Mouse (Mus musculus): ENCODE measurements around the gene Foxe1.
A peak's percentile ranks its signal among the peaks of the same experiment; 100 is the strongest.

The Foxe1 gene

DNA sequence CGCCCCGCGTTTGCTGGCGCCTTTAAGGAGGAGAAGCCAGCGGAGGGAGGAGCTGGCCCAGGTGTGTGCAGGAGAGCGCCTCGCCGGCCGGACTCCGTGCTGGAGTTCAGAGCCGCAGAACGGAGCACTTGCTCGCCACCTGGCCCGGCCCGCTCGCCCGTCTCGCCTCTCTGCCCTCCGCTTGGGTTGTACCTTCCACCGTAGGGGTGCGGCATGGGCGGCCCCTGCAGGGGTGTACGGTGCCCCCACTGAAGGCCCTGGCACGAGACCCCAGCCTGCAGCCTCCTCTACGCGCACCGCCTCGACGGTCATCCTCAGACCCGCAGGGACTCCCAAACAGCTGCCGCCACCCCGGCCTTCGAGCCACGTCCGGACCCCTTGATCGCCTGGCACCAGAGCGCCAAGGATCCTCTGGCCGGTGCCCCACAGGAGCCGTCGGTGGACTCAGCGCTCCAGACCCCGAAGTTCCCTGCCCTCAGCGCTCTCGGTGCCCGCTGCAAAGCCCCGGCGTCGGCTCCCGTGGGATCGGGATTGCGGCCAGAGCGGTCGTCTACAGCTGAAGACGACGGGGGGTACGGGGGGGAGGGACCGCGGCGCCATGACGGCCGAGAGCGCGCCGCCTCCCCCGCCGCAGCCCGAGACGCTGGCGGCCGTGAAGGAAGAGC, at the start of gene Foxe1:
Foxe1 (plus strand) TSS at position 14 of the 665 bp plus-strand sequence.
- no peak for DNase-seq (ENCODE audit: low spot score in 2 of 2)

GRCm38 (mm10) chr4:46304071-46304470, 39.3 kb upstream of the Foxe1 start:
- DNase-seq (ENCODE audit: low spot score in 2 of 2) = peak; percentile 1 to 2

DNA sequence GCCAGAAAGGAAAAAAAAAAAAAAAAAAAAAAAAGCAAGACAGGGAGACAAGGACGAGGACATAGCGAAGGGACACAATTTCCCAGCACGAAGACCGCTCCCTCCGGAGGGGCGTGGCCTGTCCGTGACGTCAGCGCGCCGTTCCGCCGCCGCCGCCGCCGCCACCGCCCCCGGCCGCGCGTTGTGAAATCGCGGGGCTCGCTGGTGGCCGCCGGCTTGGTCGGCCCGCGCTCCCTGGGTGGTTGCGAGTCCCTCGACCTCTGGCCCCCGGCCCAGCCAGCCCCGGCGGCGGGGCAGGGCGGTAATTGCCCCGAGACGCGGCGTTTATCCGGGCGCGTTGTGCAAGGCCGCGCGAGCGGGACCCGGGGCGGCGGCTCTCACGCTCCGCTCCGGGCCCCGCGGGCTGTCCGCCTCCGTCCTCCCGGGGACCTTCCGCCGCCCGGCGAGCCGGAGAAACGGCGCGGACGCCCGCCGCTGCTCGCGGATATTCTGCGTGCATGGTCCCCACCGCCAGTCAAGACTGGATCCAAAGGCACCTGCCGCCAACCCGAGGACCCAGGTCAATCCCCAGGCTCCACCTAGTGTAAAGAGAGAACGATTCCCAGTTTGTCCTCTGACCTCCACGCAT, 38.5 kb upstream of the Foxe1 start:
- DNase-seq (ENCODE audit: low spot score in 2 of 2) = peak; percentile 69 to 71

DNA sequence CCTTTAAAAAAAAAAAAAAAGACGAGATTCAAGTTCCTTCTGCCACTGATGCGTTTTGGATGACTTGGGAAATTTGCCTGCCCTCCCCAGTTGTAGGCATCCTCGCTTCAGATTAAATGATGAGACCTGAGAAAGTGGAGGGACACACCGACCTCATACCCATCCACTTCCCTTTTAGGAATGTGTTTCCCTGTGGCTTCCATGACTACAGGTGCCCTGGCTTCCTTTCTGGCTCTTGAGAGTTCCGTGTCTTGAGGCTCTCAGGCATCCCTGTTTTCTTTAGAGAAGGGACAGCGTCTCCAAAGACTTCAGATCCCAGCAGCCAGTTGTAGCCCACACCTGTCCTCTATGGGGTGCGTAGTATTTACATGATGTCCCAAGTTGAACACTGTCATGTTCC, 38.0 kb upstream of the Foxe1 start:
- no peak for DNase-seq (ENCODE audit: low spot score in 2 of 2)

DNA sequence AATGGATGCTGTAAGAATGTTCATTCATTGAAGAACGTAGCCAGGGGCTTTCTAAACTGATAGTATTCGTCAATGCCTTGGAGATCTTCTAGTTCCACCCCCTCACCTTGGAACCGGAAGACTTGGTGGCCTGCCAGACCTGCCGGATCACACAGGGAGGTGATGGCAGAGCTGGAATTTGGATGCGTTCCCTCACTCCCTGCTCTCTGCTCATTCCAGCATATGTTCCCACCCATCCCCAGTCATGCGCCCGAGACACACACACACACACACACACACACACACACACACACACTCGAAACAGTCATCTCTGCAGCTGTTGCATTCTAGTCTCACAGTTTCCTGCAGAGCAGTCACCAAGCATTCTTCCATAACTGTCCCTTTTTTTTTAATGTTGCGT, 36.1 kb upstream of the Foxe1 start:
- peak; percentile 45 to 56 for DNase-seq (ENCODE audit: low spot score in 2 of 2)

DNA sequence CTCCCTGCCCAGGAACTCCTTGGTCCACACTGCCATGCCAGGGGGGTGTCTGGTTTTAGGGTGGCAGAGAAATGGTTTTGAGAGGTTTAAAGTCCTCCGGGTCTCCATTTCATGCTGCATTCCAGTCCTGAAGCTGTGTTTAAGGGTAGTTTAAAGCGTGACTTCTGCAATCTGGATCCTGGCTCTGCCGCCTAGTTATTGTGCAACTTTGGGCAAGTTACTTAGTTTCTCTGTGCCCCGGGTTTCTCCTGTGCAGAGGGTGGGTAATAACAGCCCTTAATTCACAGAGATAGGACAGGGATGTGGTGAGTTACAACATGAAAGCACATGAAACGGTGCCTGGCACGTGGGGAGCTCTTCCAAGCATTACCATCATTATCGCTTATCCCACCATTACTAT, 35.5 kb upstream of the Foxe1 start:
- DNase-seq (ENCODE audit: low spot score in 2 of 2) = no peak

GRCm38 (mm10) chr4:46311631-46312030, 31.8 kb upstream of the Foxe1 start:
- DNase-seq (ENCODE audit: low spot score in 2 of 2) = no peak

DNA sequence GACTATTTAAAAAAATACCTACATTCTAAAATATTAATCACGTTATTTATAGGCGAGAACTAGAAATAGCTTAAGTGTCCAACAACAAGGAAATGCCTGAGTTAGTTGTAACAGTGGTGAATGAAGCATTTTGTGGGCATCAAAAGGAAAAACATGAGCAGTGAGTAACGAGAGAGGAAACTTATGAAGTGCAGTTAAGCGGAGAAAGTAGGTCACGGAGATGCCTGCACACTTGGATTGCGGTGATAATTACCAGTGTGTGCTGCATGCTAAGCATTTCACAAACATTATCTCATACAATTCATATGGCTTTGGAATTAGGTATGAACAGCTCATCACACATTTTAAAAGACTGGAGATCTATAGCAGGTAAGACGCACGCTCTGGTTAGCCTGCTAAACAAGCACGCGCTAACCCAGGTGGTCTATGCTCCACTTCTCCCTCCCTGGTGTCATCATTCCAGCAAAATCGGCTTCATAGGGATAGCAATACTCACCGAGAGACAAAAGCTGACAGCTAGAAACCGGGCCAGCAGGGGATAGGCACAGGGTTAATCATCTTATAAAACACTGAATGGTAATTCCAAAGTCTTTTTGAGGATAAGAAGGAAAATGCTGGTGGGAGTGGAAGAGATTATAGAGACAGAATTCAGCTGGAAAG, 21.5 kb upstream of the Foxe1 start:
- DNase-seq (ENCODE audit: low spot score in 2 of 2) = no peak

- no peak for DNase-seq (ENCODE audit: low spot score in 2 of 2)
Measured at GRCm38 (mm10) chr4:46322715-46323114, 20.7 kb upstream of the Foxe1 start.

DNA sequence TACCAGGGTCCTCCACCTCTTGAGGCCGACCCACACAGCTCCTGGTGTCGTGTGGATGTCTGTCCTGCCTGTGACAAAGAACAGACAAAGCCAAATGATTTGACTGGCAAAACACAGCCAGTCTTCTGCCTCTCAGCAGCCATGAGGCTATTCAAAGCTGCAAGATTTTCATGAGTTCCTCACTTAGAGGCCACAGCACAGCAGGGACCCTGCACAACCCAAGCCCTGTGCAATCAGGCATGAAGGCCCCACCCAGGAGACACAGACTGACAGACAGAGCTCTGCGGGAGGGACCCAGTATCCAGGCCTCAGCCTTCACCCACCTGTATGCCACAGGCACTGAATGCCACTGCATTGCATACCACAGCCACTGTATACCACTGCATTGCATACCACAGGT, 14.5 kb upstream of the Foxe1 start:
- DNase-seq (ENCODE audit: low spot score in 2 of 2) = no peak

GRCm38 (mm10) chr4:46335846-46336245, 7.6 kb upstream of the Foxe1 start:
- DNase-seq (ENCODE audit: low spot score in 2 of 2) = no peak

DNA sequence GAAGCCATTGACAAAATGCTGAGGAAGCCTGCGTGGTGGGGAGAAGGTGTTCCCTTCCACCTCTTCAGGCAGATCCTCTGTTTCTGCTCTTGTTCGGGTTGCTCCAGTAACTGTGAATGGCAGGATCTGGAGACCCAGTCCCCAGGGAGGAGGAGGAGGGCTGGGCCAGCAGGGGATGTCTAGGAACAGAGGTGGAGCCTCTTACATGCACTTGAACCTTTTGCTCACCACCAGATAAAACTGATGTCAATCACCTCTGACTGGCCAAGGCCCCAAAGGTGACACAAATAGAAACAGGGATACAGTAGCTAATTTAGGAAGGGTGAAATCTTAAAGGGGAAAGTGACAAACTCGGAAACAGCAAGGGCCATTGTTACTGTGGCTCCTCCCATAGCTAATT, 5.4 kb upstream of the Foxe1 start:
- no peak for DNase-seq (ENCODE audit: low spot score in 2 of 2)

DNA sequence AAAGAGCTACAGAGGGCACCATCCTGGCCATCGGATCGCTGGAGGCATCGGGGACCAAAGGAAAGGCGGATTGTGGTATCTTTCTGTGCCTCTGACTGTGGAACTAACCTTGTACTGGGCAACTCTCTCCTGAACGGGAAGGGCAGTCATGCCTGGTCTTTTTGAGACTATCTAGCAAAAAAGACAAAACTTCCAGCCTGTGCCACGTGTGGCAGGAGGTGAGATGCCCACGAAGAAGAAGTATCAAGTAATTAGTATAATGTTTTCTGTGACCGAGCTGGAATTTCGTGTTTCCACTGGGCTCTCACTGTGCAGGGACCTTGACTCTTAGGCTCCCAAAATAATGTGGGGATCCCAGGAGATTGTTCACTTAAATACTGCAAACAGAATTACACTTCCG, 4.4 kb upstream of the Foxe1 start:
- no peak for DNase-seq (ENCODE audit: low spot score in 2 of 2)

- DNase-seq (ENCODE audit: low spot score in 2 of 2) = no peak
Measured at GRCm38 (mm10) chr4:46339584-46339983, 3.8 kb upstream of the Foxe1 start.

- DNase-seq (ENCODE audit: low spot score in 2 of 2) = no peak
Measured at GRCm38 (mm10) chr4:46341831-46342680, 1.4 kb upstream of the Foxe1 start.

GRCm38 (mm10) chr4:46342711-46343286, 610 bp upstream of the Foxe1 start:
- no peak for DNase-seq (ENCODE audit: low spot score in 2 of 2)

- no peak for DNase-seq (ENCODE audit: low spot score in 2 of 2)
Measured at GRCm38 (mm10) chr4:46344288-46344687, 879 bp downstream of the Foxe1 start.

- DNase-seq (ENCODE audit: low spot score in 2 of 2) = no peak
Measured at GRCm38 (mm10) chr4:46345056-46345772, 1.8 kb downstream of the Foxe1 start.

- DNase-seq (ENCODE audit: low spot score in 2 of 2) = no peak
Measured at GRCm38 (mm10) chr4:46345773-46346100, 2.3 kb downstream of the Foxe1 start.

GRCm38 (mm10) chr4:46346221-46346620, 2.8 kb downstream of the Foxe1 start:
- DNase-seq (ENCODE audit: low spot score in 2 of 2) = no peak

DNA sequence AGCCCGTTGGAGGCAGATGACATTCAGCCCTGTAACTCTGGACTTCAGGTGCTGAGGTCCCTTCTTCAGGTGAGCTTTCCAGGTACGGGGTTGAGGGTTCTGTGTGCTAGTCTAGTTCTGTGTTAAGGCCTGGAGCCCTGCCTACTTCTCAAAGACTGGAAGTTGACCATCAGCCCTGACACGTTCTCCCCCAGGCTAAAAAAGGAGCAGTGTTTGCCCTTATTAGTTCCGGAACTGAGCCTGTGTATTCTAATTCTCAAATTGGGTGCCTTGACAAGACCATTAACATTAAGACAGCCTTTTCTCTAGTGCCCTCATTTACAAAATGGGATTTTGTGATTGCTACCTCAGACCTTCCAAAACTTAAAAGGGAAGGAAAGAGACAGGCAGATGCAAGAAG, 3.7 kb downstream of the Foxe1 start:
- DNase-seq (ENCODE audit: low spot score in 2 of 2) = no peak

All from right cerebral cortex, postnatal 36 days (tissue).